Mouse (Mus musculus): ENCODE measurements at regions not wholly inside any gene's neighbourhood (a gene's known extent, or its start where the extent isn't known, plus 50 kb on each side); places are given as distances from the start of the nearest gene placed in this dataset.

DNA sequence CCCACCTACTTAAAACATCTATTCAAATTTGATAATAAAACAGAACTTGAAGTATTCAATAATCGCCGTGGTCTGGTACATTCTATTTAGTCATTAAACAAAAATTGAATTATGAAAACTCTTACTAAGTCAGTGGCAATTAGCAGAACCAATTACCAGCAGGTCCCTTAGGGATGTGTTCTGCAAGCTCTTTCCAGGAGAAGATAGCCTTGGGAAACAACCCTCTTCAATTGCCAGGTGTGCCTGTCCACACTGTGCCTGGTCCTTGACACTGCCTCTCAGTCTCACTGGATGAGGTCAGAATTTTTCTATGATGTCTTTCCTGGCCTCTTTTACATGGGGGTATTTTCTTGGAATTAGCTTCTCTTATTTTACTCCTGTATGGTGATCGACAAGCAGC lies 195.1 kb upstream of the Sox11 start:
- WGBS = 90% methylated on average over 3 of the region's 3 CpGs
- H3K27ac ChIP-seq (ENCODE audit: insufficient read depth, low read depth, low read length) = no peak overlapping the region
- no peaks in the 10 kb centered on the region for H3K4me1 ChIP-seq (ENCODE audit: control insufficient read depth, insufficient read depth, low read length)
- H3K4me3 ChIP-seq (ENCODE audit: insufficient read depth, low read depth, low read length) = no peak overlapping the region
- TF ChIP-seq POLR2A (IDR thresholded peaks at IDR 0.05; ENCODE audit: insufficient read depth, low read depth, low read length) = no peak
- no peak for TF ChIP-seq CTCF (IDR thresholded peaks at IDR 0.05; ENCODE audit: insufficient read depth, low read depth, low read length)

DNA sequence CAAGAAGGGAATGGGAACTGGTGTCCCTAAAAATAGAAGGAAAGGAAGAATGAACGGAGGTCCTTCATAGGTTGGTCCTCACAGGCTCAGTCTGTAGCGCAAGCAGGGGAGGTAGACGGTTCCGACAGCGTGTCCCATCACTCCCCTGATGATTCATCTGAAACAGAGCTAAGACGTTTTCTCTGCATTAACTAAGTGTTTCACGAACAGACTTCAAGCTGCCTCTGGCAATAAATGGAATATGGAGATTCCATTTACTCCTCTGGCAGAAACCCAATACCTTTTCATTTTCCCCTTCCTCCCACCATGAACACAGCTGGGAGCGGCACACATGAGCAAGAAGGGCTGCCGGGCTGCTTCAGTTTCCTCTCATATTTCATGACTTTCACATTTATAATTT lies 194.6 kb upstream of the Sox11 start:
- H3K4me1 ChIP-seq (ENCODE audit: control insufficient read depth, insufficient read depth, low read length) = no peaks in the 10 kb centered on the region
- no peak overlapping the region for H3K27ac ChIP-seq (ENCODE audit: insufficient read depth, low read depth, low read length)
- TF ChIP-seq POLR2A (IDR thresholded peaks at IDR 0.05; ENCODE audit: insufficient read depth, low read depth, low read length) = no peak
- no peak for TF ChIP-seq CTCF (IDR thresholded peaks at IDR 0.05; ENCODE audit: insufficient read depth, low read depth, low read length)
- WGBS = 38% methylated on average over 9 of the region's 9 CpGs
- H3K4me3 ChIP-seq (ENCODE audit: insufficient read depth, low read depth, low read length) = no peak overlapping the region

DNA sequence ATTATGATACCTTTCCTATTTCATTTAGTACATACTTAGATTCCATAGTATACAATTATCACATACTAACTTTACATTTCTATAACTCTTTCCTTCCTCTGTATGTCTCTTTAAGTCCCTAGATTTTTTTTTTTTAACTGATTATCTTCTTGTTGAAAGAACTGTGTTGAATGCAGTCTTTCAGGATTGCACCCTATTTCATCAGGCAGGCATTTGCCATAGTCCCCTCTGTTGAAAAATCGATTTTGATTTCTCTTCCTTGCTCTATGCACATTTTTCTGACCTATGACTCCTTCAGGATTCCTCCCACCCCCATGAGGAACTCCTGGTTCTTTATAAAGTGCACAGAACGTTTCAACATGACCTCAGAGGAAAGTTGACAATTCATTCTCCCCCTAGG lies 183.2 kb upstream of the Sox11 start:
- H3K4me1 ChIP-seq (ENCODE audit: control insufficient read depth, insufficient read depth, low read length) = no peaks in the 10 kb centered on the region
- no peak overlapping the region for H3K27ac ChIP-seq (ENCODE audit: insufficient read depth, low read depth, low read length)
- no peak for TF ChIP-seq POLR2A (IDR thresholded peaks at IDR 0.05; ENCODE audit: insufficient read depth, low read depth, low read length)
- no peak for TF ChIP-seq CTCF (IDR thresholded peaks at IDR 0.05; ENCODE audit: insufficient read depth, low read depth, low read length)
- H3K4me3 ChIP-seq (ENCODE audit: insufficient read depth, low read depth, low read length) = no peak overlapping the region
- 73% methylated on average over 2 of the region's 2 CpGs for WGBS

DNA sequence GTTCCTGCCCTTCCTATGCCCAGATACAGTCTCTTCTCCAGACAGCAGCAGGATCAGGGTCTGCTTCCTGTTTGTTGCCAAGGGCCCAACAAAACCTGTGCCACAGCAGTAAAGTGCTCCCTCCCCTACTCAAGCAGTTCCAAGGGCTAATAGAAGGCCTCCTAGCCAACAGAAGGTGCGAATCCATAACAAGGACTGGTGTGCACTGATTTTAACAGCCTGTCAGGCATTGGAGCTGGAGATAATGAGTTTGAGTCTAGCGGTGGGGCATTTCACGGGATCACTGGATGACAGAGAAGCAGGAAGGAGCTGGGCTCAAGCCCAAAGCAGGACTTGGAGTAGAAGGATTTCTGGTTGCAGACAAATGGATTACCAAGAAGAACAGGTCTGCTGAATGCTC lies 170.9 kb upstream of the Sox11 start:
- Histone ChIP-seq H3K4me3 (ENCODE audit: insufficient read depth, low read depth, low read length) (no peak overlapping the region), H3K27ac (ENCODE audit: insufficient read depth, low read depth, low read length) (no peak overlapping the region), H3K4me1 (ENCODE audit: control insufficient read depth, insufficient read depth, low read length) (no peaks in the 10 kb centered on the region)
- WGBS = 87% methylated on average over 3 of the region's 3 CpGs
- TF ChIP-seq POLR2A (IDR thresholded peaks at IDR 0.05; ENCODE audit: insufficient read depth, low read depth, low read length) = no peak
- TF ChIP-seq CTCF (IDR thresholded peaks at IDR 0.05; ENCODE audit: insufficient read depth, low read depth, low read length) = no peak

DNA sequence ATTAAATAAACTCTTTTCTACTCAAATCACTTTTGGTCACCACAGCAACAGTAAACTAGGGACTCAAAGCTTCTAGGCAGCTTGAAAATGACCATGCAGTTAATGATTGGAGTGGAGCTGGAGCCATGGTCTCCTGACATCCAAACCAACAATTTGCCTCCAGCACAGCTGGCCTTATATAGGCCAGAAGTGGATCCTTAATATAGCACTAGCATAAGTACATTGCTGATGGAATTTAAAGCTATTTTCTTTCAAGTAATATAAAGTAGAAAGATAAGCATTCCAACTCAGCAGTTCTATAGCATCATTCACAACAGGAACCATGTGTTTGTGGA lies 165.8 kb upstream of the Sox11 start:
- no peaks in the 10 kb centered on the region for H3K4me1 ChIP-seq (ENCODE audit: control insufficient read depth, insufficient read depth, low read length)
- H3K4me3 ChIP-seq (ENCODE audit: insufficient read depth, low read depth, low read length) = no peak overlapping the region
- TF ChIP-seq POLR2A (IDR thresholded peaks at IDR 0.05; ENCODE audit: insufficient read depth, low read depth, low read length) (no peak), CTCF (IDR thresholded peaks at IDR 0.05; ENCODE audit: insufficient read depth, low read depth, low read length) (no peak)
- no peak overlapping the region for H3K27ac ChIP-seq (ENCODE audit: insufficient read depth, low read depth, low read length)

DNA sequence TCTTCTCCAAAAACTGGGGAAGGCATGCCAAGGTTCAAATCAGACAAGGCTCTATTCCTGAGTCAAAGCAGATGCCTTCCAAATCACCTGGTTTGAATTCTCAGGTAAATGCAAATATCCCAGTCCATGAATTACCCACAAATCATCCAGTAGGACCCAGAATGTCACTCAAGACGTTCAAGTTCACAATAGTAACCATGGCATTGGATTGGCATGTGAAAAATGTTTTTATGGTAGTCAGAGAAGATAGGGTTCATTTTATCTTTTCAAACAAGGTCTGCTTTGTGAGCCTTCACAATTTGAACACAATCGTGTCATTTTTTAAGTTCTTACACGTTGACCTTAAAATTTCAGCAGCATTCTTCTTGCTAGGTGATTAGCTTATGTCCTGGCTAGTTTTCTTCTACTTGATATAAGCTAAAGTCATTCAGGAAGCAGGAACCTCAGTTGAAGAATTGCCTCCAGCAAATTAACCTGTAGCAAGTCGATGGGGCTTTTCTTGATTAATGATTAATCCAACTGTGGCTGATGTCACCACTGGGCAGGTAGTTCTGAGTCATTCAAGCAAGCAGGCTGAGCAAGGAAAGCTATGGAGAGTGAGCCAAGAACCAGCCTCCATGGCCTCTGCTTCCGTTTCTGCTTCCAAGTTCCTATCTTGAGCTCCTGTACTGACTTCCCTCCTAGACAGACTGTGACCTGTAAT lies 165.3 kb upstream of the Sox11 start:
- WGBS = 64% methylated on average over 5 of the region's 5 CpGs
- TF ChIP-seq CTCF (IDR thresholded peaks at IDR 0.05; ENCODE audit: insufficient read depth, low read depth, low read length) = no peak
- no peak for TF ChIP-seq POLR2A (IDR thresholded peaks at IDR 0.05; ENCODE audit: insufficient read depth, low read depth, low read length)

DNA sequence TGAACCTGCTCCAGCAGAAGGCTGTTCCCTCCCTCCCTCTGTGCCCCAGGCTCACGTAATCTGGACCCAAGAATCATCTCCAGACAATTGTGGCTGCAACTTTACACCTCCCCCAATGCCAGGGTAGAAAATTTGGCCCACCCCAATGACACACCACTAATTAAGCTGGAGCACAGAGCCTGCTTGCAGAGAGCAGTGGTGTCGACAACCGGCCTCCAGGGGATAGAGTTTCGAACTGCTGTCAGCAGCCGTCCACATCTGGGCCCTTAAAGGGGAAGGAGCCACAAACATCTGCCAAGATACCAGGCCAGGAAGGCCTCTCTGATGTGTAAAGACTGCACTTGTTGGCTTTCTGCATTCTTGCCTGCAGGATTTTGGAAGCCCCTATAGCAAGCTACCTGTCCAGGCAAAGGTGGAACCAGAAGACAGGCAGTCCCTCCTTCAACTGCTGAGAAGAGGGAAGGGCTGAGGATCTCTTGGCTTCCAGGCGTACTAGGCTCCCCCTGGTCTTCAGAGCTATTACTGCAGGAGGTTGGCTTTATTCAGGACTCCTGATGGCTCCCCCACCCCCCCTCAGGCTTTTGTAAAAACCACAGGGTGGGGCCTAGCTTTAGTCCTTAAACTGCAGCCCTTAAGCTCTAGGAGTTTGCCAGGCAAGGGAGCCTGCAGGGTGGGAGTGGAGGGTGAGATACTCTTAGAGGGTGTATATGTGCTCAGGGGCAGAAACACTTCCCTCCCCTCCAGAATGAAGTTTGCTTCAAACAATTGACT lies 160.5 kb upstream of the Sox11 start:
- no peak for TF ChIP-seq CTCF (IDR thresholded peaks at IDR 0.05; ENCODE audit: insufficient read depth, low read depth, low read length)
- TF ChIP-seq POLR2A (IDR thresholded peaks at IDR 0.05; ENCODE audit: insufficient read depth, low read depth, low read length) = no peak
- WGBS = 52% methylated on average over 6 of the region's 6 CpGs
- peaks cover 3% of the 10 kb centered on the region; the same call in 1 of the 2 replicates for H3K4me1 ChIP-seq (ENCODE audit: control insufficient read depth, insufficient read depth, low read length)
- H3K27ac ChIP-seq (ENCODE audit: insufficient read depth, low read depth, low read length) = no peak overlapping the region
- H3K4me3 ChIP-seq (ENCODE audit: insufficient read depth, low read depth, low read length) = no peak overlapping the region

More for the DNA sequence above, 165.3 kb upstream of the Sox11 start:
- Histone ChIP-seq H3K4me1 (ENCODE audit: control insufficient read depth, insufficient read depth, low read length) (peaks cover under 1% of the 10 kb centered on the region; the same call in 1 of the 2 replicates), H3K27ac (ENCODE audit: insufficient read depth, low read depth, low read length) (no peak overlapping the region), H3K4me3 (ENCODE audit: insufficient read depth, low read depth, low read length) (no peak overlapping the region)

DNA sequence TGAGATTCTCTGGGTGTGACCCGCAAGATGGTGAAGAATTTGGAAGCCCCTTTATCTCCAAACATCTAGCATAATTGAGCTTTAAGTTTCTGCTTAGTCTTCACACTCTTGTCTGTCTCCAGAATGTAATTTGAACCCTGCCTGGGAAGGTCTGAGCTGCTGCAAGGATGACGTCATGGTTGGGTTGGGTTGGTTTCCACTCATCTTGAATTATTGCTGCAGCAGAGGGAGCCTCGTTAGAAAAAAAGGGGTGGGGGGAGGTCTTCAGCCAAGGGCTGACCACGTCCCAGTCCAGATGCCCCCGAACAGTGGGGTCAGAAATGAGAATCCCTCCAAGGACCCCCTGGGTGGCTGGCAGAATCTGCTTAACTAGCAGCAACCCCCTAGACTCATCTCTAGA lies 158.1 kb upstream of the Sox11 start:
- Histone ChIP-seq H3K4me1 (ENCODE audit: control insufficient read depth, insufficient read depth, low read length) (peaks cover 3% of the 10 kb centered on the region; the same call in 1 of the 2 replicates), H3K4me3 (ENCODE audit: insufficient read depth, low read depth, low read length) (no peak overlapping the region), H3K27ac (ENCODE audit: insufficient read depth, low read depth, low read length) (no peak overlapping the region)
- no peak for TF ChIP-seq POLR2A (IDR thresholded peaks at IDR 0.05; ENCODE audit: insufficient read depth, low read depth, low read length)
- no peak for TF ChIP-seq CTCF (IDR thresholded peaks at IDR 0.05; ENCODE audit: insufficient read depth, low read depth, low read length)
- 61% methylated on average over 5 of the region's 5 CpGs for WGBS

DNA sequence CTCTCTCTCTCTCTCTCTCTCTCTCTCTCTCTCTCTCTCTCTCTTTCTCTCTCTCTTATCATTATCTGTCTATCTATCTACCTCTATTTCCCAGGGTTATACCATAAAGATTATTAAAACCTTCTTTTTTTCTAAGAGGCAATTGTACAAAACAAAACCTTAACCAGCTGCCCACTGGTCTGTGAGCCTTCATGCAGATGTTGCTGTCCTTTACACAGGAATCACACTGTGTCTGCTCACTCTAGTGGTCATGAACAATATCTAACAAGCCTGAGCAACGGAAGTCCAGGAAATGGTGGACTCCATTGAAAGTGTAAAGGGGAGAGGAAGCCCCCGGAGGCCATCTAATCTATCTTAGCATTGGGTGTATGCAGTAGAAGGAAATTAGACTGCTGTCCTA lies 156.9 kb upstream of the Sox11 start:
- TF ChIP-seq CTCF (IDR thresholded peaks at IDR 0.05; ENCODE audit: insufficient read depth, low read depth, low read length) = no peak
- no peak for TF ChIP-seq POLR2A (IDR thresholded peaks at IDR 0.05; ENCODE audit: insufficient read depth, low read depth, low read length)
- H3K4me1 ChIP-seq (ENCODE audit: control insufficient read depth, insufficient read depth, low read length) = peaks cover 3% of the 10 kb centered on the region; the same call in 1 of the 2 replicates
- WGBS = 63% methylated on average over 2 of the region's 2 CpGs
- H3K4me3 ChIP-seq (ENCODE audit: insufficient read depth, low read depth, low read length) = no peak overlapping the region
- no peak overlapping the region for H3K27ac ChIP-seq (ENCODE audit: insufficient read depth, low read depth, low read length)

Data from olfactory bulb, adult 2 months (tissue).